Mouse (Mus musculus) layer of hippocampus, postnatal 14 days (tissue): ENCODE results near the gene Ndufv2. TPM values are rescaled to one million over a fixed set of nuclear protein-coding genes. Genes with fewer than 3 reads are reported as not detected.
"Not testable (repeated sequence)": the region's sequence is repeated elsewhere in the genome, so short reads cannot be mapped to it uniquely, and the experiment has no call there.

ENCODE experiments used
- DNase-seq, 2 experiments: peaks; one replicate each; pipeline ENCODE4 v3.0.0; 2021 to 2022; ENCODE audit warnings: low spot score in 2 of 2, mixed read lengths in 1 of 2
- total RNA-seq, 2 experiments: library from RNA; stranded (reverse); gene quantifications; 2 replicates each; pipeline ENCODE4 v1.2.3; 2021

Gene Ndufv2
- total RNA-seq, 2 experiments from 2014 or later, result 252 to 265 TPM

DNA sequence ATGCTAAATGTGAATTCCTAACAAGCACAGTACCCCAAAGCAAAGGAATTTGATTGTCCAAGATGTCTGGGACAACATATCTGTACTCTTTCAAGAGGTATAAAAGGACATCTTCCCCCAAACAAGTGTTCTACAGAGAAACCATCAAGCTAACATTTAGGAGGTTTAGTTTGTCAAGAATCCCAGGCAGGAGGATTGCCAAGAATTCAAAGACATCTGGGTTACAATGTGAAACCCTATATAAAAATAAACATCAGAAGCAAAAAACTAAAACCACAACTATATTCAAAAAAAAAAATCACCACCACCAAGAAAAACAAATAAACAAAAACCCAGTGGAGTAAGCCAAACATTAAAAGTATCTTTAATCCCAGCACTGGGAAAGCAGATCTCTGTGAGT, 11.1 kb downstream of the Ndufv2 start:
- DNase-seq, result no peak

DNA sequence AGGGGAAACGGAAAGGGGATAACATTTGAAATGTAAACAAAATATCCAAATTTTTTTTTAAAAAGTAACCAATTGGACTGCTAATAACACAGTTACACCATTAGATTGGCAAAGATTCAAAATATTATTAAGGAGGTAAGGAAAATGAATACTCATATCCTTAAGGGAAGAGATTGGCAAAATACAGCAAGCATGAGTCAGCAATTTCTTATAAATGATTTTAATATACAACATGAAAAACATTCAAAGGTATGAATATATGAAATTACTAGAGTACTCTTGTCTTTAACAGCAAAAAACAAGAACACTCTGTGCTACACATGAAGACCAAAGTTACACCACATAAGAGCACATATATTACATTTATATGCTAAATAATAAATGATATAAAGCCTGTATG, 16.3 kb downstream of the Ndufv2 start:
- DNase-seq, result no peak

DNA sequence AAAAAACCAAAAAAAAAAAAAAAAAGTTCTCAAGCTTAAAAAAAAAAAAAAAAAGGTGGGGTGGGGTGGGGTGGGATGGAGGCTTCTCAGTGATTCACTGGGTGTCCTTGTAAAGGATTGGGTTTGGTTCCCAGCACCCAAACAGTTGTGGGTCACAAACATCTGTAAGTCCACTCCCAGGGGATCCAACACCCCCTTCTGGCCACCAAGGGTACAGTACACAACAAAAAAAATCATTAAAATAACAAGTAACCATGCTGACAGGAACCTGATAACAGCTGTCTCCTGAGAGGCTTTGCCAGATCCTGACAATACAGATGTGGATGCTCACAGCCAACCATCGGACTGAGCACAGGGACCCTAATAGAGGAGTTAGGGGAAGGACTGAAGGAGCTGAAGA, 16.9 kb downstream of the Ndufv2 start:
- no peak for DNase-seq

DNA sequence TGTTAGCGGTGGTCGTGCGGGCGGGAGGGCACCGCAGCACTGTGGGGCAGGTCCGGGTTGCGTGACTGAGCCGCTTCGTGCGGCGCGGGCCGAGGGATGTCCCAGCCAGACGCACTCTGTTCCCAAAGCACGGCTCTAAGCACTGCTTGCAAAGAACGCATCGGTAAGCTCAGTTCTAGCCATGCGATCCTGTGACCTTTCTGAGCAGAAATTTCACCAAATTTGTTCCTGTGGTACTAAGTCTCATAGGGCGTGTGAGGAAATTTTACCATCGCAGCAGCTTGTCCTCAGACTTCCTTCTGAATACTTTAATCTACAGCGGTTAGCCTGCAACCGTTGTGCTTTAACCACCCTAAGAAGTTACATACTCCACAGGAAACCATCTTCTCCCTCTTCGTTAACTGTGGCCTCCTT, 23.9 kb downstream of the Ndufv2 start:
- DNase-seq, result no peak

DNA sequence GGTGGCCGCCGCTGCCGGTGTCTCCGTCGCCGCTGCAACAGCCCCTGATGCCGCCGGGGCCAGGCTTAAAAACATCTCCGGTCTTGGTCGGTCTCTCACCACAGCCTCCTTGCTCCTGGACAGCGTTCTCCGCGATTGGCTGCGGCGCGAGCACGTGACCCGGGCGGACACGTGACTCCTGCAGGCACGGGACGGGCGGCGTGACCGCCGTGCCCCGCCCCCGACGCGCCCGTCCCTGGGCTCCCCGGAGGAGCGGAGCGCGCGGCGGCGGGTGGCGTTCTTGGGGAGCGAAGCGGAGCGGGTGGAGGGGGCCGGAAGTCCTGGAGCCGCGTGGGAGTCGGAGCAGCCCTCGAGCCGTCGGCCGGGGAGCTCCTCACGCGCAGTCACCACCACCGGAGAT, 24.4 kb downstream of the Ndufv2 start, which contains the start of gene Ankrd12:
TSS of gene Ankrd12 (minus strand) at position 156 of the 400 bp plus-strand sequence.
- peak; percentile 95 to 96 for DNase-seq

DNA sequence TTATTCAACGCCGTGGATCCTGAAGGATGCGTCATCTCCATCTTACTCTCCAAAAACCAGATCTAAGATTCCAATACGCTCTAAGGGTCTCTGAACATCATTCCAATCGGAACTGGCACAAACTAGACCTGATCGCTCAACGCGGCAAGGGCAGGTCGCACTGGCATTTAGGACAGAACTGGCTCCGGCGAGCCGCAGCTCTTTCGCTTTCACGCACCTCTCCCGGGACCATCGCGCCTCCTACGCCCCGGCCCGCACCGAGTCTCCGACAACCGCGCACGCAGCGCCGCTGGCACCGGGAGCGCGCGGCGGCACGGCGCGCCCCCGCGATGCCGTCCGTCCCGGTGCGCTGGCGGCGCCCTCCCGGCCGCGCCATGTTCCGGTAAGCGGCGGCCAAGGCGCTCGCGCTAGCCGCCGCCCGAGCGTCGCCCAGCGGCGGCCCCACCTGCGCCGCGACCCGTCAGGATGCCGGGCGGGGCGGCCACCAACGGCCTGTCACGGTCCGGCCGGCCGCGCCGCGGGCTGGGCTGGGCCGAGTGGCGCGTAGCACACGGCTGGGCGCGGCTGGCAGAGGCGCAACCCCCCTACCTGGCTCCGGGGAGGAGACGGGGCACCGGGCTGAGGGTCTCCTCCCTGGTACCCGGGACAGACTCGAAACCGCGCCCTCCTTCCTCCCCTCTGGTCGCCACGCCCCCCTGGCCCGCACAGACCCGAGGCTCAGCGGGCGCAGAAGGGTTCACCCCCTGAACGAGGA, 25.0 kb downstream of the Ndufv2 start:
- peak; percentile 31 to 40 for DNase-seq

DNA sequence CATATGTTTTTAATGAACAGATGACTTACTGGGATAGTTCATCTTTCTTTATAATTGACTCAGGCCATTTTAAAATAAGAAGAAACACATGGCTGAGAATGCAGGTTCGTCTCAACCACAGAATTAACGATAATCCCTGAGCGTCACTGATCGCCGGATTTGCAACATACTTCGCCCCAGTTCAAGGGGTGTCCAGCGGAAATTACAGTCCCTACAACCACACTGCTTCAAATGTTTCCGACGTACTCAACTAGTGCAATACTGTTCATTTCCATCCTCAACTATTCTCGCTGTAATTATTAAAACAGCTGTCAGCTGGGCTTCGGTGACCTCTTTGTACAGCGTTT, 25.6 kb downstream of the Ndufv2 start:
- DNase-seq, result peak in 1 of 2 experiments; percentile 13

DNA sequence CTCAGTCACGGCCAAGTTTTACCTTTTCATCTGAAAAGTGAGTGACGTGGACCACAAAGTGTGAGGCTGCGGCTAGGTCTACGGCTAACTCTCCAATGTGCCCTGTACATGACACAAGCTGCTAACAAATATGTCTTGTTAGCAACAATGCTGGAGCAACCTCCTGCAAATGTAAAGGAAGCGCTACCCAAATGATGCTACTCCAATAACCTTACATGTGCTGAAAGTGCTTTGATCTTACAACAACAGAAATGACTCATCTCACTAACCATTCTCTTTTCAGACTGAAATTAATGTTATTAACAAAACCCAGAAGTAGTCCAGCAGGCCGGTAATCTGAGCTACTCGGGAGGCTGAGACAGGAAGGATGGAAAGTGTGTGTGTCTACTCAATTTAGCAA, 27.4 kb downstream of the Ndufv2 start:
- DNase-seq, result no peak

DNA sequence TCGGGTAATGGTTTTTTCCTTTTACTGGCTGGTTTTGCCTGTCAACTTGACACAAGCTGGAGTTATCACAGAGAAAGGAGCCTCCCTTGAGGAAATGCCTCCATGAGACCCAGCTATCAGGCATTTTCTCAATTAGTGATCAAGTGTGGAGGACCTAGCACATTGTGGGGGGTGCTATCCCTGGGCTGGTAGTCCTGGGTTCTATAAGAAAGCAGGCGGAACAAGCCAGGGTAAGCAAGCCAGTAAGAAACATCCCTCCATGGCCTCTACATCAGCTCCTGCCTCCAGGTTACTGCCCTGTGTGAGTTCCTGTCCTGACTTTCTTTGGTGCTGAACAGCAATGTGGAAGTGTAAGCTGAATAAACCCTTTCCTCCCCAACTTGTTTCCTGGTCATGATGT, 32.3 kb downstream of the Ndufv2 start:
- DNase-seq, result not testable (repeated sequence)

DNA sequence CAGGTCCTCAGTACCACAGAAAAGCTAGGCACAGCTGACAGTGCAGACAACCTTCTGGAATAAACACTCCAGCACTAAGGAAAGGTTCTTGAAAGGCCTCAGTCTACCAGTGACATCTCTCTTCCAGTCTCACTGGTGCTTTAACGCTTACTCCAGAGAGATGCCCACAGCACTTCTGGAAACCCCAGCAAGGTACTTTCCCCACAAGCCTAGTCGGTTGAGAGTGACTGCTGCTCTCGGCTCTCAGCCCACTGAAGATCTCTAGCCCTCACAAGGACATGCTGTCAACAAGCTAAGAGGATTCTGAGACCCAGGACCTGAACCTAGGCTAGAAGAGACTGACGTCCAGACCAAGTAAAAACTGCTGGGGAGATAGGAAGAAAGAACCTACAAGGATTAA, 36.2 kb downstream of the Ndufv2 start:
- no peak for DNase-seq

DNA sequence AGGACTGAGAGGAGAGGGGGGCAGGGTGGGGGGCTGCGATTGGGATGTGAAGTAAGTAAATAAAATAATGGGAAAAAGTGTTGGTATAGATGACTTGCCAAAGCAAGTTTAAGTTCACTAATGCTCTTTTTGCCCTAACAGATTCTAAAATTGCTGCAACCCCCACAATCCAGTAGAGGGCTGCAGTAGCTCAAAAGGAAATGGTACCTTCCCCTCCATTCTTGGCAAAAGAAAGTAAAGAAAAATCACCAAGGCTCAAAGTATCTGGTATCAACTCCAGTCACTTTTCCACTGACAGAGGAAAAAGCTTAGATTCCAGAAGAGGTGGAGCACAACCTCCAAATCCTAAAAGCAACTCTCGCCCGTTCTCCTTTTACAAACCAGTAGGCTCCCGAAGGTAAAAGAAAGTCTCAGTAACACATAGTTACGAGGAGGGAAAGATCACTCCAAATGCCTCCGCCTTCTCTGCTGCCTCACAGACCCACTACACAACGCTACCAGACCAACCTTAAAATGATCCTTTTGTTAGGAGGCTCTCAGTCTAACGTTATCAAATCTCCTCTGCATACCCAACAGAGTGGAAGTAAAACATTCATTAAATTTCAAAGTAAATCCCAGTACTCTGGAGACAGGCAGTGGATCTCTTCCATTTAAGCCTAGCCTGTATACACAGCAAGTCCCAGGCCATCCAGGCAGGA, 40.0 kb downstream of the Ndufv2 start:
- no peak for DNase-seq

DNA sequence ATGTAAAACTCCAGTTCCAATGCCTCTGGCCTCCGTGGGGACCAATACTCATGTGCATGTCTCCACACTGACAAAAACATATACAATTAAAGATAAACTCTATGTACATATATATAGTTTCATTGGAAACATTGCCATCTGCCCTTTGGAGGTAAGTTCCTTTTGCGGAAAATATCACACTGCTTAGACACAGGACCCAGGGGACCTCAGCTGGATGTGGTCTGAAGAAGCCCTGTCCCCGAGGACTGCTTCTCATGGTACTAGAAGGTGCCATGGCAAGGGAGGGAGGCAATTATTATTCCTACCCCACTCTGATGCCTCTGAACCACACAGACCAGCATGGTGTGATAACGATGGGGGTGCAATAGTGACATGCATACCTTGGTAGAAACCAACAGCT, 43.2 kb downstream of the Ndufv2 start:
- no peak for DNase-seq

DNA sequence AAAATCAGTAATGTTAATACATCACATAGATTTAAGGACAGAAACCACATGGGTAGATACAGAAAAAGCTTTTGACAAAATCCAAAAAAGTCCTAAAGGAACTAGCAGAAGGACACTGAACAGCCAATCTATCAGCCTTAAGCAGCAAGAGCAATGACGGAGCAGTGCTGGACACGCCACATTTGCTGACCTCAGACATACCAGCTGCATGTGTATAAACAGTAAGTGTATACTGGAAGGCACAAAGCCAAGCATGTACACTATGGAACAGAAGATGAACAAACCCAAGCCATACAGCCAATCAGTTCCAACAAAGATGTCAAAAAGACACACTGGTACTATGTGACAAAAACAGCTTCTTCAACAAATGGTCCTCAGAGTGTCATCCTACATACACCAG, 44.2 kb downstream of the Ndufv2 start:
- no peak for DNase-seq

DNA sequence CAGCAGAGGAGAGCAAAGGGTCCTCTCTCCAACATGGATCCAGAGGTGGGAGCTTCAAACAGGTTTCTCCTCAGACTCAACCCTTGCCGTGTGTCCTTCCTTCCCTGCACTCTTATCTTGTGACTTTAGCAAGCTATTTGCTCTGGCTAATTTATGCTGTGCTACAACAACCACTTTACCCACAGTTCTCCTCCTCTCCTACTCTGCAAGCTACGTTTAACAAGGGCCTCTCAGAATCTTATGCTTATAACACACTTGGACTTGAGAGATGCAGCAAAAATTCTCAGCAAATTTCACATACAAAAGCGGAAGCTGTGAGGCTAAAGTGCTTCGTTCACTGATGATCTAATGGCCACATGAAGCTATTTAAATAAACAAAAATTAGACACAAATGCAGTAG, 48.0 kb downstream of the Ndufv2 start:
- DNase-seq, result no peak

DNA sequence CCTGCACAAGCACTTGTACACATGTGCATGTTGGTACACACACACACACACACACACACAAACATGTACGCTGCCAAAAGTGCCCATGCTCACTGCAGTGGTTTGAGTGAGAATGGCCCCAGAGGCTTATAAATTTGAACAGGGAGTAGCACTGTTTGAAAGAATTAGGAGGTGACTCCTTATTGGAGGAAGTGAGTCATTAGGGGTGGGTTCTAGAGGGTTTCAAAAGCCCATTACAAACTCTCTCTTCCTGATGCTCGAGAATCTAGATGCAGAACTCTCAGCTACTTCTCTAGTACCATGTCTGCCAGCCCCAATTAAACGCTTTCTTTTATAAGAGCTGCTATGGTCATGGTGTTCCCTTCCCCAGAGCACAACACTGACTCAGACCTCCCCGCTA, 52.6 kb downstream of the Ndufv2 start:
- no peak for DNase-seq

DNA sequence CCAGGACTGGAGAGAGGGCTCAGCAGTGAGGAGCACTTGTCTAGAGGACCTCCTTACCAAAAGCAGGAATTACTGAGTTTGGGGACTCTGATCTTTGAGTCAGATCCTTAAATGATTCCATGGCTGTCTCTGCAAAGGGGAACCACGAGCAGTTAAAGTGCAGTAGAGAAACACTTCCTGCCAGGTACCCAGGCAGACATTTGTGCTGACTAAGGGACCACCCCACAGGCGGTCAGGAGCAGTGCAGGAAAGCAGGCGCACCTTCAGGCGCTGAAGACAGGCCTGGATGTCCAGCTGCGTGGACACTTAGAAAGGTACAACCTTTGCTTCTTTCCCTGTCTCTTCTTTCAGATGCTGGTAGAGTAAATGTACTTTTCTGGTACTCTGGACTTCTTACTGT, 53.2 kb downstream of the Ndufv2 start:
- no peak for DNase-seq

DNA sequence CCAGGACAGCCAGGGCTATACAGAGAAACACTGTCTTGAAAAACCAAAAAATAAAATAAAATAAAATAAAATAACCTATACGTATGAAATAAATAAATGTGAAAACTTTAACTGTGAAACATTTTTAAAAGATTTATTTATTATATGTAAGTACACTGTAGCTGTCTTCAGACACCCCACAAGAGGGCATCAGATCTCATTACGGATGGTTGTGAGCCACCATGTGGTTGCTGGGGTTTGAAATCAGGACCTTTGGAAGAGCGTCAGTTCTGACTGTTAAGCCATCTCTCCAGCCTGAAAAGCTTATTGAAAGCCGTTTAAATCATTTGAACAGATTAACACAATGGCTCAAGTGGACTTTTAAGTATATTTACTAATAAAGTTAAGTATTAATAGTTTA, 57.7 kb downstream of the Ndufv2 start:
- not testable (repeated sequence) for DNase-seq

DNA sequence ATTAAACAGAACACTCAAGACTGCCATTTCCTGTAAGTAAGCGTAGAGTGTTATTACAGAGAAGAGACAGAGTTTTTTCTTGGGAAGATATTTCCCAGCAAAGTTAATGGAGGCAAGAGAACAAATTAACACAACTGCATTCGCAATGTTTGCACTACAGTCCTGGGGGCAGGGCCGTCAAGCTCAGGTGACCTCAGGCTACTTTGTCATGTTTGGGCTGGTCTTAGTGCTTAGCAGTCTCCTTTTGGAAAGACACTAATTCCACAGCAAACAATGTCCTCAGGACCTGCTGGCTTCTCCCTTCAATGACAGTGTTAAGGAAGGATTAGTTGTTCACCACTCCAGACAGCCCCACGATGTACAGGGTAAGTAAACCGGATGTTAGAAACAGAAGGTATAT, 60.3 kb downstream of the Ndufv2 start:
- no peak for DNase-seq

DNA sequence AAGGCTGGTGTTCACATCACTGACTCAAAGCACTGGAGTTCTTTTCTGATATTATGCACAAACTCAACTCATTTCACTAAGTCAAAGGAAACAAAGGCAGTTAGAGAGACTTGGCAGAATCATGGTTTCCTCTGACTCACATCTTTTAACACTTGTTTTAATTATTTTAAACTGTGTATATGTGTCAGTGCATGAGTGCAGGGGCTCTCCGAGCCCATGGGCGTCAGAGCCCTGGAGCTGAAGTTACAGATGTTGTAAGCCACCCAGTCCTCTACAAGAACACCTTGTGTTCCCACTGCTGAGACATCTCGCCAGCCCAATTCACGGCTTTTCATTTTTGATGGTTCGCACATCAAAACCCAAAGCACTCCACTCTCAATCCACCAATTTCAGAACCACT, 68.1 kb downstream of the Ndufv2 start:
- DNase-seq, result no peak

DNA sequence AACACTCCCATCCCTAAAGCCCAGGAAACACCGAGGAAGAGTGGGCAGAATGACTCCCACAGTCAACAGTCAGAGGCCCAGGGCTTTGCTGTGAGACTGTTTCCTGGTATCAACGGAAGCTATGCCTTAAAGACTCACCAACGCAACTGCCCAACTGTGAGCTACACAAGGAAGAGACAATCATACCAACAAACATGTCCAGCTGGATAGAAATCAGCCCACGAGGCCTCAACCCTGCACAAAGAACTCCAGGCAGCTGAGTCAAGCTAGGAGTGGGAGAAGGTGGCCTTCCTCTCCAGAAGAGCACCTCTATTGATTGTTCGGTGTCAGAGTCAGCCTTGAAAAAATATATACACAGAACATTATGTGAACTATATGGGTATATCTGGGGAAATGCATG, 69.4 kb downstream of the Ndufv2 start:
- no peak for DNase-seq
